Mouse (Mus musculus) embryonic facial prominence, embryonic 15.5 days (tissue): ENCODE results near the gene Plk3. TPM values are rescaled to one million over a fixed set of nuclear protein-coding genes. Genes with fewer than 3 reads are reported as not detected.

Experiments used
- ATAC-seq: fragments of 200-750 bp; cut with Nextera tagmentation; 2 replicates; pipeline ENCODE4 v1.8.0; 2017; ENCODE audit warnings: low read depth, moderate TSS enrichment; ENCODE audit not compliant: insufficient number of reproducible peaks, low FRiP score, low TSS enrichment
- H3K27ac ChIP-seq: fragments of 300-500 bp; sonication (generic); replicated peaks from 2 replicates; pipeline ENCODE4 v1.5.1; 2015; ENCODE audit warnings: mild to moderate bottlenecking, inconsistent platforms
- H3K27me3 ChIP-seq: fragments of 300-500 bp; sonication (generic); 2 replicates; pipeline ENCODE4 v1.6.1; 2015; ENCODE audit warnings: inconsistent platforms
- H3K36me3 ChIP-seq: fragments of 300-500 bp; sonication (generic); 2 replicates; pipeline ENCODE4 v1.6.1; 2015; ENCODE audit warnings: mild to moderate bottlenecking, inconsistent platforms
- H3K4me1 ChIP-seq: fragments of 300-500 bp; sonication (generic); 2 replicates; pipeline ENCODE4 v1.6.1; 2015; ENCODE audit warnings: inconsistent platforms
- H3K4me2 ChIP-seq: fragments of 300-500 bp; sonication (generic); replicated peaks from 2 replicates; pipeline ENCODE4 v1.6.1; 2015; ENCODE audit warnings: mild to moderate bottlenecking, inconsistent platforms
- H3K4me3 ChIP-seq: fragments of 300-500 bp; sonication (generic); replicated peaks from 2 replicates; pipeline ENCODE4 v1.5.1; 2015; ENCODE audit warnings: mild to moderate bottlenecking, inconsistent platforms
- H3K9ac ChIP-seq: fragments of 300-500 bp; sonication (generic); 2 replicates; pipeline ENCODE4 v1.6.1; 2015; ENCODE audit warnings: inconsistent platforms
- H3K9me3 ChIP-seq: fragments of 300-500 bp; sonication (generic); replicated peaks from 2 replicates; pipeline ENCODE4 v1.6.1; 2016; ENCODE audit warnings: inconsistent platforms
- WGBS: fragments of 180-500 bp; shearing (Covaris S2); methylation state at CpG from one replicate; pipeline ENCODE4 v1.1.7; 2015; 5-methylcytosine and 5-hydroxymethylcytosine counted together
- microRNA-seq: library from miRNA; unstranded; fragments of <30 nt; microRNA quantifications from one replicate; pipeline ENCODE4, GENCODE M21; 2016; ENCODE audit warnings: borderline number of aligned reads
- polyA plus RNA-seq: library from polyadenylated mRNA; unstranded; fragments of >200 nt; fragmentation: Nextera tagmentation; extraction: Ambion mirVana; gene quantifications from 2 replicates; pipeline ENCODE4 v1.2.1, GENCODE M21; 2015

Plk3 gene
- polyA plus RNA-seq, 1 experiment from 2014 or later: 8.1 TPM

- peak overlapping the region; percentile 61 for H3K4me3 ChIP-seq
- no peaks in the 10 kb centered on the region for H3K9me3 ChIP-seq
- peak; percentile 78 for ATAC-seq
- H3K27me3 ChIP-seq: no peaks in the 10 kb centered on the region
- WGBS: 23% methylated on average over 8 of the region's 8 CpGs
- peaks cover 54% of the 10 kb centered on the region for H3K4me1 ChIP-seq
- peak overlapping the region; percentile 93 for H3K4me2 ChIP-seq
- no peaks in the 10 kb centered on the region for H3K36me3 ChIP-seq
- H3K27ac ChIP-seq: peak overlapping the region; percentile 35
- no peak overlapping the region for H3K9ac ChIP-seq
Measured at GRCm38 (mm10) chr4:117097969-117098763, 35.6 kb downstream of the Plk3 start.

- Histone ChIP-seq H3K9ac (peak overlapping the region; percentile 29), H3K4me2 (peak overlapping the region; percentile 93), H3K27ac (peak overlapping the region; percentile 84), H3K36me3 (no peaks in the 10 kb centered on the region), H3K4me3 (peak overlapping the region; percentile 61), H3K27me3 (no peaks in the 10 kb centered on the region), H3K9me3 (no peaks in the 10 kb centered on the region), H3K4me1 (peaks cover 44% of the 10 kb centered on the region)
- 12% methylated on average over 5 of the region's 5 CpGs for WGBS
- ATAC-seq: no peak
Measured at GRCm38 (mm10) chr4:117096666-117097065, 37.1 kb downstream of the Plk3 start.

- 1% methylated on average over 46 of the region's 50 CpGs for WGBS
- Histone ChIP-seq H3K27me3 (no peaks in the 10 kb centered on the region), H3K4me2 (peak within 1 kb of the TSS; percentile 93)
Measured at GRCm38 (mm10) chr4:117095551-117096452, 38.0 kb downstream of the Plk3 start, which contains the start of gene Ptch2. Ptch2 (plus strand) TSS chr4:117096075.

GRCm38 (mm10) chr4:117094626-117095361, 39.0 kb downstream of the Plk3 start:
- no peak overlapping the region for H3K4me2 ChIP-seq
- no peaks in the 10 kb centered on the region for H3K36me3 ChIP-seq
- no peaks in the 10 kb centered on the region for H3K27me3 ChIP-seq
- 0 out of 2 replicates have a peak overlapping the region, but pooled peaks have one; percentile 84 for H3K27ac ChIP-seq
- no peak overlapping the region for H3K9ac ChIP-seq
- peaks cover 37% of the 10 kb centered on the region for H3K4me1 ChIP-seq
- no peak overlapping the region for H3K4me3 ChIP-seq
- H3K9me3 ChIP-seq: no peaks in the 10 kb centered on the region
- ATAC-seq: no peak
- WGBS: 77% methylated on average over 3 of the region's 3 CpGs

More at GRCm38 (mm10) chr4:117095551-117096452, 38.0 kb downstream of the Plk3 start, which contains the start of gene Ptch2:
- no peaks in the 10 kb centered on the region for H3K9me3 ChIP-seq
- peak; percentile 61; the same call in 1 of the 2 replicates for ATAC-seq
- H3K4me1 ChIP-seq: peaks cover 35% of the 10 kb centered on the region
- H3K9ac ChIP-seq: peak within 1 kb of the TSS; percentile 51
- no peaks in the 10 kb centered on the region for H3K36me3 ChIP-seq
- peak within 1 kb of the TSS; percentile 84 for H3K27ac ChIP-seq
- peak within 1 kb of the TSS; percentile 61 for H3K4me3 ChIP-seq

- H3K4me2 ChIP-seq: no peak overlapping the region
- no peak overlapping the region for H3K4me3 ChIP-seq
- H3K36me3 ChIP-seq: peaks cover 10% of the 10 kb centered on the region
- no peaks in the 10 kb centered on the region for H3K27me3 ChIP-seq
- H3K4me1 ChIP-seq: peaks cover 12% of the 10 kb centered on the region
- H3K9ac ChIP-seq: no peak overlapping the region
- ATAC-seq: no peak
- H3K9me3 ChIP-seq: no peaks in the 10 kb centered on the region
- H3K27ac ChIP-seq: no peak overlapping the region
- 80% methylated on average over 7 of the region's 7 CpGs for WGBS
Measured at GRCm38 (mm10) chr4:117090586-117090985, 43.2 kb downstream of the Plk3 start.

GRCm38 (mm10) chr4:117087948-117088640, 45.7 kb downstream of the Plk3 start:
- no peaks in the 10 kb centered on the region for H3K9me3 ChIP-seq
- H3K36me3 ChIP-seq: peaks cover 17% of the 10 kb centered on the region
- 0 out of 2 replicates have a peak, but pooled peaks cover 10% of the 10 kb centered on the region for H3K4me1 ChIP-seq
- no peak overlapping the region for H3K4me3 ChIP-seq
- WGBS: 71% methylated on average over 7 of the region's 7 CpGs
- H3K27me3 ChIP-seq: no peaks in the 10 kb centered on the region
- no peak for ATAC-seq
- no peak overlapping the region for H3K9ac ChIP-seq
- no peak overlapping the region for H3K27ac ChIP-seq
- H3K4me2 ChIP-seq: no peak overlapping the region

Small RNA genes lying within 50 kb of the gene (microRNA-seq; reads per million reads assigned to microRNA genes)
- gene Gm22398: not detected

Other genes with a start within 250 kb of the Plk3 start
- 87.8 and 97.3 TPM in 2 replicates for gene Urod, start 139.6 kb downstream of the Plk3 start, polyA plus RNA-seq
- gene Hectd3, start 138.6 kb downstream of the Plk3 start, polyA plus RNA-seq: 13.9 and 14.2 TPM in 2 replicates
- gene Eif2b3, start 114.6 kb downstream of the Plk3 start, polyA plus RNA-seq: 40.4 and 41.3 TPM in 2 replicates
- gene Ptch2, start 37.9 kb downstream of the Plk3 start, polyA plus RNA-seq: 20.8 and 22.5 TPM in 2 replicates
- 13.2 and 13.5 TPM in 2 replicates for gene Btbd19, start 8.2 kb downstream of the Plk3 start, polyA plus RNA-seq
- 3.0 and 6.1 TPM in 2 replicates for gene Tctex1d4, start 7.2 kb downstream of the Plk3 start, polyA plus RNA-seq
- gene Rps8, start 22.3 kb upstream of the Plk3 start, polyA plus RNA-seq: 934 and 968 TPM in 2 replicates
- gene Kif2c, start 48.7 kb upstream of the Plk3 start, polyA plus RNA-seq: 45.8 and 47.5 TPM in 2 replicates
- gene Tmem53, start 118.0 kb upstream of the Plk3 start, polyA plus RNA-seq: 22.1 and 24.6 TPM in 2 replicates
- gene Armh1, start 118.2 kb upstream of the Plk3 start, polyA plus RNA-seq: 3.2 and 5.7 TPM in 2 replicates